Mouse (Mus musculus) lung, postnatal 0 days (tissue): ENCODE measurements around the gene Slc22a20. TPM values are rescaled to one million over a fixed set of nuclear protein-coding genes. Genes with fewer than 3 reads are reported as not detected.

ENCODE experiments used
- ATAC-seq: fragments of 200-750 bp; cut with Nextera tagmentation; 2 replicates; pipeline ENCODE4 v1.8.0; 2017; ENCODE audit warnings: moderate library complexity
- DNase-seq: peaks from one replicate; pipeline ENCODE4 v3.0.0-alpha.2; 2016; ENCODE audit warnings: low spot score
- H3K27ac ChIP-seq: fragments of 300-500 bp; sonication (generic); 2 replicates; pipeline ENCODE4 v1.5.1; 2014; ENCODE audit warnings: antibody characterized with exemption, mild to moderate bottlenecking, low read length, mixed read lengths
- H3K27me3 ChIP-seq: fragments of 300-500 bp; sonication (generic); replicated peaks from 2 replicates; pipeline ENCODE4 v1.6.1; 2014; ENCODE audit warnings: low read length, mixed read lengths; ENCODE audit not compliant: insufficient read depth
- H3K36me3 ChIP-seq: fragments of 300-500 bp; sonication (generic); 2 replicates; pipeline ENCODE4 v1.6.1; 2014; ENCODE audit warnings: low read length, mixed read lengths; ENCODE audit not compliant: insufficient read depth
- H3K4me1 ChIP-seq: fragments of 300-500 bp; sonication (generic); 2 replicates; pipeline ENCODE4 v1.6.1; 2014; ENCODE audit warnings: antibody characterized with exemption, low read depth, low read length, mixed read lengths; ENCODE audit not compliant: insufficient read depth
- H3K4me2 ChIP-seq: fragments of 300-500 bp; sonication (generic); replicated peaks from 2 replicates; pipeline ENCODE4 v1.6.1; 2014; ENCODE audit warnings: low read depth, mild to moderate bottlenecking, low read length, moderate library complexity, mixed read lengths
- H3K4me3 ChIP-seq: fragments of 300-500 bp; sonication (generic); 2 replicates; pipeline ENCODE4 v1.5.1; 2014; ENCODE audit warnings: low read depth, low read length
- H3K9ac ChIP-seq: fragments of 300-500 bp; sonication (generic); replicated peaks from 2 replicates; pipeline ENCODE4 v1.6.1; 2014; ENCODE audit warnings: low read depth, mild to moderate bottlenecking
- H3K9me3 ChIP-seq: fragments of 300-500 bp; sonication (generic); 2 replicates; pipeline ENCODE4 v1.6.1; 2016; ENCODE audit warnings: low read length, mixed read lengths
- CTCF ChIP-seq: IDR thresholded peaks from 2 replicates; pipeline ENCODE4 v1.5.1; 2016; ENCODE audit warnings: antibody characterized with exemption, mild to moderate bottlenecking
- EP300 ChIP-seq: IDR thresholded peaks from 2 replicates; pipeline ENCODE4 v1.6.1; 2016; ENCODE audit warnings: antibody characterized with exemption, mild to moderate bottlenecking, control low read depth
- WGBS: fragments of 180-500 bp; shearing (Covaris S2); extraction: QIAGEN DNeasy Blood & Tissue Kit; methylation state at CpG from one replicate; pipeline ENCODE4 v1.1.7; 2014; 5-methylcytosine and 5-hydroxymethylcytosine counted together
- polyA plus RNA-seq: library from polyadenylated mRNA; unstranded; fragments of >200 nt; fragmentation: Nextera tagmentation; extraction: Ambion mirVana; gene quantifications from 2 replicates; pipeline ENCODE4 v1.2.1, GENCODE M21; 2015

Slc22a20 gene
- polyA plus RNA-seq, 1 experiment from 2014 or later: not detected

DNA sequence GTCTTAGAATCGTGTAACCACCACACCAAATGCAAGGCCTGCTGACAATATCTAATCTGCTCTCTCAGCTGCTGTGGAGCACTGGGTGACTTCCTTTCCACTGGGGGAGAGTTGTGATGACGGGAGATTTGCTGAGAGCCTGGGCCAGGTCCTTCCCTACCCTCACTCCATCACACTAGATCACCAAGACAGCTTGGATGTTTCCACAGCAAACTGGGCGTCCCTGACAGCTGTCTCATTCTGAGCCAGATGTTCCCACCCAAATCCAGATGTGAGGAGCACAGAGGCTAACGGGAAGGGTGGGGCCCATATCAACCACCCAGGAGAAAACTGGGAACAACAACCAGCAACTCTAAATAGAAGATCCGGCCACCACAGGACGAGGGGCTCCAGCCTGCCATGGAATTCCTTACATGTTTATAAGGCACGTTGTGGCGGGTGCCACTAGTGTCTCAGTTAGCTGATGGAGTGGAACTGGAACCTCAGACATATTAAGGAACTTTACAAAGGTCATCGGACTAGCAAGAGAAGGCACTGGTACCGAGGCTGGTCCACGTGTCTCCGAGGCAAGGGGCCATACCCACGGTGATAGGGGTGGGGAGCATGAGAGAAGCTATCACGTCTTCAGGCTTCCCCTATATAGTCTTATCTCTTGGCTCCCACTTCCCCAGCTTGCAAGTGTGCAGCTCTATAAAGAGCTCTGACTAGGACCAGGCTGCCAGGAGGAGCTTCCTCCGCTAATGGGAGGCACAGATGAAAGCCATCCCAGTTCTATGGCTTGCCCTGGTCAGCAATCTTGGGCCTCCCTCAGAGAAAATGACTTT, 63.6 kb downstream of the Slc22a20 start:
- H3K4me1 ChIP-seq: peaks cover 18% of the 10 kb centered on the region; the same call in 1 of the 2 replicates
- peaks cover 4% of the 10 kb centered on the region for H3K36me3 ChIP-seq
- no peak overlapping the region for H3K9ac ChIP-seq
- H3K4me2 ChIP-seq: peak overlapping the region; percentile 93
- DNase-seq (peak; percentile 66), ATAC-seq (peak; percentile 27)
- peak overlapping the region; percentile 12; the same call in 1 of the 2 replicates for H3K4me3 ChIP-seq
- WGBS: 43% methylated on average over 15 of the region's 15 CpGs
- TF ChIP-seq CTCF (no peak), EP300 (peak; percentile 62)
- peak overlapping the region; percentile 71 for H3K27ac ChIP-seq
- H3K9me3 ChIP-seq: no peaks in the 10 kb centered on the region
- H3K27me3 ChIP-seq: no peaks in the 10 kb centered on the region

DNA sequence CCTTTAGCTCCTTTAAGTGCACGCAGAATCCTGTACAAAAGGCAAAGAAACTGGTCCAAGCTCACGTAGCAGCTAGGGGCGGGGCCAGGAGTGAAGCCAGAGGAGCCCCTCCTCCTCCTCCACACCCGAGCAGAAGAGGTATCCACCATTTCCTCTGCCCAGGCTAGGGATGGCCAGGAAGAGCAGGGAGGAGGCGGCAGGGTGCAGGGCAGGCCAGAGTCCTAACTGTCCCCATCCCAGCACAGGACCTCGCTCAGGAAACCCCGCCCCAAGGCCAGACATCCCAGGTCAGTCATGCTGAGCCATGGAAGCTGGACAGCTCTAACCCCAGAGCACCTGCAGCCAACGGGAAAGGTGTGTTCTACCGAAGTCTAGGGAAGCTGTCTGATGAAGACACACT, 64.2 kb downstream of the Slc22a20 start:
- Histone ChIP-seq H3K27ac (peak overlapping the region; percentile 71), H3K4me1 (peaks cover 16% of the 10 kb centered on the region; the same call in 1 of the 2 replicates), H3K27me3 (no peaks in the 10 kb centered on the region), H3K4me3 (0 out of 2 replicates have a peak overlapping the region, but pooled peaks have one; percentile 2), H3K4me2 (peak overlapping the region; percentile 93), H3K9ac (peak overlapping the region; percentile 34; the same call in 1 of the 2 replicates), H3K36me3 (peaks cover 4% of the 10 kb centered on the region), H3K9me3 (no peaks in the 10 kb centered on the region)
- ATAC-seq (peak; percentile 22), DNase-seq (peak; percentile 55)
- WGBS: 12% methylated on average over 8 of the region's 9 CpGs
- TF ChIP-seq EP300 (no peak), CTCF (no peak)

Other genes starting within 250 kb of the Slc22a20 start
- 51.9 and 59.6 TPM in 2 replicates for gene Ltbp3, start 245.2 kb downstream of the Slc22a20 start, polyA plus RNA-seq
- gene Scyl1, start 214.7 kb downstream of the Slc22a20 start, polyA plus RNA-seq: 64.6 TPM in 2 replicates
- gene Frmd8, start 110.9 kb downstream of the Slc22a20 start, polyA plus RNA-seq: 33.9 and 35.1 TPM in 2 replicates
- gene Slc25a45, start 108.3 kb downstream of the Slc22a20 start, polyA plus RNA-seq: 8.4 and 10.2 TPM in 2 replicates
- 1.3 and 1.5 TPM in 2 replicates for gene Tigd3, start 92.0 kb downstream of the Slc22a20 start, polyA plus RNA-seq
- 77.7 and 78.0 TPM in 2 replicates for gene Dpf2, start 73.1 kb downstream of the Slc22a20 start, polyA plus RNA-seq
- 21.3 and 23.2 TPM in 2 replicates for gene Cdc42ep2, start 61.3 kb downstream of the Slc22a20 start, polyA plus RNA-seq
- gene Pola2, start 21.9 kb downstream of the Slc22a20 start, polyA plus RNA-seq: 16.6 and 20.7 TPM in 2 replicates
- 11.9 and 14.3 TPM in 2 replicates for gene Capn1, start 29.8 kb upstream of the Slc22a20 start, polyA plus RNA-seq
- 16.3 and 18.7 TPM in 2 replicates for gene Syvn1, start 60.4 kb upstream of the Slc22a20 start, polyA plus RNA-seq
- 36.7 and 37.6 TPM in 2 replicates for gene Mrpl49, start 71.6 kb upstream of the Slc22a20 start, polyA plus RNA-seq
- 784 and 827 TPM in 2 replicates for gene Fau, start 71.7 kb upstream of the Slc22a20 start, polyA plus RNA-seq
- 31.2 and 33.9 TPM in 2 replicates for gene Znhit2, start 75.0 kb upstream of the Slc22a20 start, polyA plus RNA-seq
- 8.1 and 9.5 TPM in 2 replicates for gene Tm7sf2, start 82.2 kb upstream of the Slc22a20 start, polyA plus RNA-seq
- 48.7 and 52.7 TPM in 2 replicates for gene Vps51, start 91.1 kb upstream of the Slc22a20 start, polyA plus RNA-seq
- gene Tmem262, start 93.9 kb upstream of the Slc22a20 start, polyA plus RNA-seq: not detected in 2 replicates
- 0.35 and 0.62 TPM in 2 replicates for gene Gm28374, start 96.1 kb upstream of the Slc22a20 start, polyA plus RNA-seq
- gene Zfpl1, start 98.8 kb upstream of the Slc22a20 start, polyA plus RNA-seq: 53.5 and 57.8 TPM in 2 replicates
- gene Cdca5, start 98.8 kb upstream of the Slc22a20 start, polyA plus RNA-seq: 2.8 TPM in 2 replicates
- gene AC131692.1, start 108.3 kb upstream of the Slc22a20 start, polyA plus RNA-seq: not detected in 2 replicates
- 0.14 TPM in 1 of 2 replicates, not detected in the other for gene Naaladl1, start 119.6 kb upstream of the Slc22a20 start, polyA plus RNA-seq
- gene Sac3d1, start 132.5 kb upstream of the Slc22a20 start, polyA plus RNA-seq: 22.3 and 24.5 TPM in 2 replicates
- 29.7 and 30.8 TPM in 2 replicates for gene Snx15, start 142.2 kb upstream of the Slc22a20 start, polyA plus RNA-seq
- gene Batf2, start 154.8 kb upstream of the Slc22a20 start, polyA plus RNA-seq: 0.93 and 1.0 TPM in 2 replicates
- gene Arl2, start 155.4 kb upstream of the Slc22a20 start, polyA plus RNA-seq: 64.5 and 64.6 TPM in 2 replicates
- 0.10 TPM in 1 of 2 replicates, not detected in the other for gene Majin, start 198.2 kb upstream of the Slc22a20 start, polyA plus RNA-seq
- gene Gpha2, start 240.2 kb upstream of the Slc22a20 start, polyA plus RNA-seq: 0.49 and 0.55 TPM in 2 replicates
- 20.2 and 21.6 TPM in 2 replicates for gene Ppp2r5b, start 249.7 kb upstream of the Slc22a20 start, polyA plus RNA-seq